Mouse (Mus musculus) limb, embryonic 12.5 days (tissue): ENCODE results near the gene Bex3. TPM values are rescaled to one million over a fixed set of nuclear protein-coding genes. Genes with fewer than 3 reads are reported as not detected.
"Not testable (repeated sequence)": the region's sequence is repeated elsewhere in the genome, so short reads cannot be mapped to it uniquely, and the experiment has no call there.

Source experiments
- ATAC-seq: fragments of 200-750 bp; cut with Nextera tagmentation; 2 replicates; pipeline ENCODE4 v1.8.0; 2017; ENCODE audit warnings: low read depth, moderate TSS enrichment; ENCODE audit not compliant: insufficient number of reproducible peaks, insufficient read depth, low FRiP score, low TSS enrichment
- H3K27ac ChIP-seq: fragments of 300-500 bp; sonication (generic); 2 replicates; pipeline ENCODE4 v1.5.1; 2016; ENCODE audit warnings: mild to moderate bottlenecking, moderate library complexity
- H3K27me3 ChIP-seq: fragments of 300-500 bp; sonication (generic); 2 replicates; pipeline ENCODE4 v1.6.1; 2016; ENCODE audit warnings: mild to moderate bottlenecking, moderate library complexity
- H3K36me3 ChIP-seq: fragments of 300-500 bp; sonication (generic); 2 replicates; pipeline ENCODE4 v1.6.1; 2016; ENCODE audit warnings: mild to moderate bottlenecking, moderate library complexity
- H3K4me1 ChIP-seq: fragments of 300-500 bp; sonication (generic); replicated peaks from 2 replicates; pipeline ENCODE4 v1.6.1; 2016
- H3K4me2 ChIP-seq: fragments of 300-500 bp; sonication (generic); 2 replicates; pipeline ENCODE4 v1.6.1; 2016; ENCODE audit warnings: mild to moderate bottlenecking, moderate library complexity
- H3K4me3 ChIP-seq: fragments of 300-500 bp; sonication (generic); replicated peaks from 2 replicates; pipeline ENCODE4 v1.5.1; 2016; ENCODE audit warnings: mild to moderate bottlenecking
- H3K9ac ChIP-seq: fragments of 300-500 bp; sonication (generic); replicated peaks from 2 replicates; pipeline ENCODE4 v1.6.1; 2016; ENCODE audit warnings: mild to moderate bottlenecking, moderate library complexity
- H3K9me3 ChIP-seq: fragments of 300-500 bp; sonication (generic); 2 replicates; pipeline ENCODE4 v1.6.1; 2016; ENCODE audit warnings: mild to moderate bottlenecking, moderate library complexity
- WGBS: fragments of 180-500 bp; shearing (Covaris S2); methylation state at CpG from one replicate; pipeline ENCODE4 v1.1.7; 2016; 5-methylcytosine and 5-hydroxymethylcytosine counted together
- polyA plus RNA-seq: library from polyadenylated mRNA; unstranded; fragments of >200 nt; fragmentation: Nextera tagmentation; extraction: Ambion mirVana; gene quantifications from 2 replicates; pipeline ENCODE4 v1.2.1, GENCODE M21; 2016

The Bex3 gene
- polyA plus RNA-seq = 559 and 577 TPM in 2 replicates

- not testable (repeated sequence) for H3K4me1 ChIP-seq, H3K36me3 ChIP-seq, H3K27me3 ChIP-seq, H3K9me3 ChIP-seq
- 53% methylated on average over 6 of the region's 30 CpGs for WGBS
- peak; percentile 94 for ATAC-seq
- peak within 1 kb of the TSS; percentile 44 for H3K4me3 ChIP-seq
- 0 out of 2 replicates have a peak within 1 kb of the TSS, but pooled peaks have one; percentile 12 for H3K27ac ChIP-seq
- H3K9ac ChIP-seq = peak within 1 kb of the TSS; percentile 57; the same call in 1 of the 2 replicates
- peak within 1 kb of the TSS; percentile 48 for H3K4me2 ChIP-seq
Observed at GRCm38 (mm10) chrX:136269743-136270392, at the start of gene Bex3. Gene Bex3 (plus strand): TSS chrX:136270253.

GRCm38 (mm10) chrX:136223714-136224113, 46.3 kb upstream of the Bex3 start:
- Histone ChIP-seq H3K4me1 (no peaks in the 10 kb centered on the region), H3K27me3 (peaks cover 3% of the 10 kb centered on the region), H3K9ac (no peak overlapping the region), H3K27ac (no peak overlapping the region), H3K36me3 (no peaks in the 10 kb centered on the region), H3K4me3 (no peak overlapping the region), H3K9me3 (no peaks in the 10 kb centered on the region), H3K4me2 (no peak overlapping the region)
- no peak for ATAC-seq
- 67% methylated on average over 6 of the region's 6 CpGs for WGBS

- Histone ChIP-seq H3K27ac (no peak overlapping the region), H3K36me3 (no peaks in the 10 kb centered on the region), H3K4me1 (no peaks in the 10 kb centered on the region), H3K9ac (no peak overlapping the region), H3K4me2 (no peak overlapping the region), H3K27me3 (peaks cover 3% of the 10 kb centered on the region; the same call in 1 of the 2 replicates), H3K9me3 (no peaks in the 10 kb centered on the region), H3K4me3 (no peak overlapping the region)
- no peak for ATAC-seq
- WGBS = 54% methylated on average over 5 of the region's 5 CpGs
Observed at GRCm38 (mm10) chrX:136227768-136228167, 42.3 kb upstream of the Bex3 start.

- H3K27ac ChIP-seq = no peak overlapping the region
- H3K9me3 ChIP-seq = no peaks in the 10 kb centered on the region
- no peaks in the 10 kb centered on the region for H3K4me1 ChIP-seq
- WGBS = 53% methylated on average over 3 of the region's 3 CpGs
- no peak for ATAC-seq
- no peaks in the 10 kb centered on the region for H3K27me3 ChIP-seq
- no peak overlapping the region for H3K4me3 ChIP-seq
- H3K4me2 ChIP-seq = no peak overlapping the region
- H3K9ac ChIP-seq = no peak overlapping the region
- H3K36me3 ChIP-seq = no peaks in the 10 kb centered on the region
Observed at GRCm38 (mm10) chrX:136238118-136238517, 31.9 kb upstream of the Bex3 start.

- no peaks in the 10 kb centered on the region for H3K4me1 ChIP-seq
- 91% methylated on average over 2 of the region's 2 CpGs for WGBS
- no peaks in the 10 kb centered on the region for H3K9me3 ChIP-seq
- H3K27ac ChIP-seq = no peak overlapping the region
- H3K9ac ChIP-seq = no peak overlapping the region
- no peak for ATAC-seq
- H3K4me2 ChIP-seq = peak overlapping the region; percentile 44; the same call in 1 of the 2 replicates
- H3K4me3 ChIP-seq = no peak overlapping the region
- H3K27me3 ChIP-seq = peaks cover 6% of the 10 kb centered on the region; the same call in 1 of the 2 replicates
- peaks cover 6% of the 10 kb centered on the region; the same call in 1 of the 2 replicates for H3K36me3 ChIP-seq
Observed at GRCm38 (mm10) chrX:136243181-136243580, 26.9 kb upstream of the Bex3 start.

- H3K4me2 ChIP-seq = peak within 1 kb of the TSS; percentile 56
- H3K9me3 ChIP-seq = no peaks in the 10 kb centered on the region
- H3K4me1 ChIP-seq = no peaks in the 10 kb centered on the region
- ATAC-seq = peak; percentile 89
- H3K36me3 ChIP-seq = peaks cover 6% of the 10 kb centered on the region; the same call in 1 of the 2 replicates
- peak within 1 kb of the TSS; percentile 57 for H3K4me3 ChIP-seq
- WGBS = 28% methylated on average over 20 of the region's 20 CpGs
- H3K27ac ChIP-seq = peak within 1 kb of the TSS; percentile 83
- peaks cover 6% of the 10 kb centered on the region; the same call in 1 of the 2 replicates for H3K27me3 ChIP-seq
- H3K9ac ChIP-seq = peak within 1 kb of the TSS; percentile 71
Observed at GRCm38 (mm10) chrX:136244574-136245229, 25.4 kb upstream of the Bex3 start, which contains the start of gene Tceal9. Gene Tceal9 (plus strand): TSS chrX:136245079.

- Histone ChIP-seq H3K27me3 (peaks cover 6% of the 10 kb centered on the region; the same call in 1 of the 2 replicates), H3K9me3 (no peaks in the 10 kb centered on the region), H3K9ac (peak overlapping the region; percentile 71), H3K4me3 (peak overlapping the region; percentile 57), H3K4me1 (no peaks in the 10 kb centered on the region), H3K27ac (peak overlapping the region; percentile 83), H3K4me2 (peak overlapping the region; percentile 56), H3K36me3 (peaks cover 6% of the 10 kb centered on the region; the same call in 1 of the 2 replicates)
- ATAC-seq = peak; percentile 82
- 15% methylated on average over 15 of the region's 15 CpGs for WGBS
Observed at GRCm38 (mm10) chrX:136245521-136246071, 24.5 kb upstream of the Bex3 start.

GRCm38 (mm10) chrX:136248811-136249210, 21.2 kb upstream of the Bex3 start:
- WGBS = 78% methylated on average over 6 of the region's 6 CpGs
- peaks cover 6% of the 10 kb centered on the region; the same call in 1 of the 2 replicates for H3K36me3 ChIP-seq
- no peak overlapping the region for H3K9ac ChIP-seq
- ATAC-seq = no peak
- H3K4me2 ChIP-seq = no peak overlapping the region
- no peaks in the 10 kb centered on the region for H3K9me3 ChIP-seq
- H3K27ac ChIP-seq = no peak overlapping the region
- no peak overlapping the region for H3K4me3 ChIP-seq
- H3K27me3 ChIP-seq = peaks cover 9% of the 10 kb centered on the region; the same call in 1 of the 2 replicates
- no peaks in the 10 kb centered on the region for H3K4me1 ChIP-seq

GRCm38 (mm10) chrX:136249671-136250070, 20.4 kb upstream of the Bex3 start:
- H3K27me3 ChIP-seq = peaks cover 9% of the 10 kb centered on the region; the same call in 1 of the 2 replicates
- no peak overlapping the region for H3K4me3 ChIP-seq
- WGBS = 69% methylated on average over 7 of the region's 7 CpGs
- no peaks in the 10 kb centered on the region for H3K4me1 ChIP-seq
- H3K27ac ChIP-seq = no peak overlapping the region
- H3K9ac ChIP-seq = no peak overlapping the region
- H3K9me3 ChIP-seq = no peaks in the 10 kb centered on the region
- peaks cover 6% of the 10 kb centered on the region; the same call in 1 of the 2 replicates for H3K36me3 ChIP-seq
- ATAC-seq = no peak
- H3K4me2 ChIP-seq = no peak overlapping the region

- Histone ChIP-seq H3K4me2 (no peak overlapping the region), H3K36me3 (peaks cover 5% of the 10 kb centered on the region; the same call in 1 of the 2 replicates), H3K9me3 (no peaks in the 10 kb centered on the region), H3K4me1 (no peaks in the 10 kb centered on the region), H3K9ac (no peak overlapping the region), H3K27ac (no peak overlapping the region), H3K27me3 (peaks cover 9% of the 10 kb centered on the region; the same call in 1 of the 2 replicates), H3K4me3 (no peak overlapping the region)
- 58% methylated on average over 6 of the region's 6 CpGs for WGBS
- no peak for ATAC-seq
Observed at GRCm38 (mm10) chrX:136252023-136252729, 17.9 kb upstream of the Bex3 start.
